Mouse (Mus musculus) CH12.LX (cell line): ENCODE measurements around the gene Fcf1. TPM values are rescaled to one million over a fixed set of nuclear protein-coding genes. Genes with fewer than 3 reads are reported as not detected.
A peak's percentile ranks its signal among the peaks of the same experiment; 100 is the strongest.

Experiments
- DNase-seq: peaks from one replicate; pipeline ENCODE4 v3.0.0-alpha.2; 2013; ENCODE audit errors: extremely low read depth
- H3K27ac ChIP-seq: 2 replicates; pipeline ENCODE4 v1.5.1; 2012; ENCODE audit warnings: low read depth, mild to moderate bottlenecking, control low read depth, moderate library complexity; ENCODE audit not compliant: insufficient read depth
- H3K27me3 ChIP-seq: replicated peaks from 2 replicates; pipeline ENCODE3; 2012; ENCODE audit warnings: inconsistent platforms
- H3K36me3 ChIP-seq, 2 experiments: replicated peaks in 1 of 2; 2 replicates each; pipeline versions ENCODE3 to v1.6.1; 2012; ENCODE audit warnings: inconsistent platforms in 1 of 2, low read length in 1 of 2, mild to moderate bottlenecking in 1 of 2, mixed read lengths in 1 of 2, moderate library complexity in 1 of 2; ENCODE audit not compliant: control insufficient read depth in 1 of 2, insufficient read depth in 1 of 2
- H3K4me1 ChIP-seq, 2 experiments: 2 replicates each; pipeline ENCODE4 v1.6.1; 2012; ENCODE audit warnings: inconsistent platforms in 1 of 2, moderate library complexity in 1 of 2; ENCODE audit not compliant: insufficient read depth in 2 of 2, control insufficient read depth in 1 of 2
- H3K4me2 ChIP-seq: 2 replicates; pipeline ENCODE4 v1.6.1; 2012; ENCODE audit warnings: low read depth, mild to moderate bottlenecking, control low read depth; ENCODE audit not compliant: poor library complexity, insufficient read depth, severe bottlenecking
- H3K4me3 ChIP-seq, 3 experiments: fragments of 150-350 bp in 1 of 3; sonication (generic) in 1 of 3; replicated peaks in 1 of 3; 2 replicates each; pipeline versions ENCODE3 to v1.5.1; 2011 to 2012; ENCODE audit warnings: low read depth in 2 of 3, low read length in 2 of 3, mild to moderate bottlenecking in 2 of 3, moderate library complexity in 2 of 3, control low read depth in 1 of 3, improper control_type of control experiment in 1 of 3, inconsistent platforms in 1 of 3, mixed read lengths in 1 of 3; ENCODE audit not compliant: poor library complexity in 1 of 3
- H3K79me2 ChIP-seq: replicated peaks from 2 replicates; pipeline ENCODE4 v1.6.1; 2012; ENCODE audit warnings: mild to moderate bottlenecking, moderate library complexity; ENCODE audit not compliant: control insufficient read depth, poor library complexity, insufficient read depth, severe bottlenecking; ENCODE audit errors: extremely low read depth
- H3K9ac ChIP-seq: 2 replicates; pipeline ENCODE4 v1.6.1; 2012; ENCODE audit warnings: low read depth, mild to moderate bottlenecking, control low read depth, moderate library complexity; ENCODE audit not compliant: insufficient read depth
- H3K9me3 ChIP-seq: replicated peaks from 2 replicates; pipeline ENCODE3; 2012; ENCODE audit warnings: low read length, inconsistent platforms, mixed read lengths
- CHD1 ChIP-seq: IDR thresholded peaks from 2 replicates; pipeline ENCODE4 v1.6.1; 2012; ENCODE audit warnings: low read depth, low read length, improper control_type of control experiment, inconsistent platforms
- CHD2 ChIP-seq: IDR thresholded peaks from 2 replicates; pipeline ENCODE4 v1.6.1; 2011; ENCODE audit warnings: low read length, improper control_type of control experiment
- E2F4 ChIP-seq: IDR thresholded peaks from 2 replicates; pipeline ENCODE4 v1.6.1; 2011; ENCODE audit warnings: low read depth, low read length, improper control_type of control experiment; ENCODE audit not compliant: insufficient replicate concordance
- EP300 ChIP-seq: IDR thresholded peaks from 2 replicates; pipeline ENCODE4 v1.6.1; 2011; ENCODE audit warnings: low read length, improper control_type of control experiment
- GABPA ChIP-seq: IDR thresholded peaks from 2 replicates; pipeline ENCODE4 v1.6.1; 2012; ENCODE audit warnings: low read depth, low read length, improper control_type of control experiment, inconsistent platforms; ENCODE audit not compliant: insufficient replicate concordance
- JUND ChIP-seq: conservative IDR thresholded peaks from 2 replicates; pipeline ENCODE4 v1.6.1; 2011; ENCODE audit warnings: low read depth, low read length, improper control_type of control experiment
- KAT2A ChIP-seq: IDR thresholded peaks from 2 replicates; pipeline ENCODE4 v1.6.1; 2012; ENCODE audit warnings: low read length, improper control_type of control experiment, inconsistent platforms; ENCODE audit not compliant: insufficient replicate concordance
- MAFK ChIP-seq: IDR thresholded peaks from 2 replicates; pipeline ENCODE4 v1.6.1; 2011; ENCODE audit warnings: low read length, improper control_type of control experiment; ENCODE audit not compliant: insufficient replicate concordance
- MAX ChIP-seq: IDR thresholded peaks from 2 replicates; pipeline ENCODE4 v1.6.1; 2011; ENCODE audit warnings: low read length, improper control_type of control experiment
- MEF2A ChIP-seq: IDR thresholded peaks from 2 replicates; pipeline ENCODE4 v1.6.1; 2014; ENCODE audit warnings: low read depth, mild to moderate bottlenecking, inconsistent platforms, low read length, improper control_type of control experiment, borderline replicate concordance
- MYC ChIP-seq: IDR thresholded peaks from 2 replicates; pipeline ENCODE4 v1.6.1; 2011; ENCODE audit warnings: low read depth, mild to moderate bottlenecking, improper control_type of control experiment, low read length
- NELFE ChIP-seq: IDR thresholded peaks from 2 replicates; pipeline ENCODE4 v1.6.1; 2011; ENCODE audit warnings: low read depth, low read length, improper control_type of control experiment
- POLR2AphosphoS2 ChIP-seq: IDR thresholded peaks from 2 replicates; pipeline ENCODE4 v1.6.1; 2011; ENCODE audit warnings: low read depth, low read length, improper control_type of control experiment
- RAD21 ChIP-seq: IDR thresholded peaks from 2 replicates; pipeline ENCODE4 v1.6.1; 2011; ENCODE audit warnings: low read depth, mild to moderate bottlenecking, low read length, improper control_type of control experiment, moderate library complexity
- RCOR1 ChIP-seq: conservative IDR thresholded peaks from 2 replicates; pipeline ENCODE4 v1.6.1; 2012; ENCODE audit warnings: low read depth, mild to moderate bottlenecking, inconsistent platforms, low read length, improper control_type of control experiment
- SMC3 ChIP-seq: IDR thresholded peaks from 2 replicates; pipeline ENCODE4 v1.6.1; 2011; ENCODE audit warnings: low read depth, low read length, improper control_type of control experiment
- TCF12 ChIP-seq: IDR thresholded peaks from 2 replicates; pipeline ENCODE4 v1.6.1; 2014; ENCODE audit warnings: low read depth, mild to moderate bottlenecking, inconsistent platforms, low read length, improper control_type of control experiment
- UBTF ChIP-seq: IDR thresholded peaks from 2 replicates; pipeline ENCODE4 v1.6.1; 2012; ENCODE audit warnings: low read depth, mild to moderate bottlenecking, inconsistent platforms, low read length, improper control_type of control experiment, moderate library complexity
- ZC3H11A ChIP-seq: IDR thresholded peaks from 2 replicates; pipeline ENCODE4 v1.6.1; 2012; ENCODE audit warnings: low read depth, mild to moderate bottlenecking, inconsistent platforms, low read length, improper control_type of control experiment
- ZMIZ1 ChIP-seq: IDR thresholded peaks from 2 replicates; pipeline ENCODE4 v1.6.1; 2012; ENCODE audit warnings: low read depth, mild to moderate bottlenecking, inconsistent platforms, low read length, improper control_type of control experiment
- dilution Hi-C: fragments of 300-500 bp; cut with MboI; formaldehyde crosslinking; loops from 2 replicates; pipeline ENCODE4 v1.14.3; 2020; ENCODE audit warnings: low sequenced_read_pairs; ENCODE audit not compliant: extremely low pct_unique_long_range_greater_than_20kb, extremely low pct_ligation_motif_present
- in situ Hi-C: fragments of 300-500 bp; cut with MboI; formaldehyde crosslinking; loops from 3 replicates; pipeline ENCODE4 v1.14.3; 2019; ENCODE audit warnings: low sequenced_read_pairs, low pct_ligation_motif_present, low pct_unique_long_range_greater_than_20kb, mixed read lengths
- polyA plus RNA-seq: library from polyadenylated mRNA; unstranded; fragments of >175 nt; gene quantifications from 2 replicates; pipeline ENCODE4 v1.2.1, GENCODE M21; 2012; ENCODE audit warnings: low read depth; ENCODE audit not compliant: insufficient read length
- total RNA-seq, 2 experiments: library from RNA; depleted of rRNA; stranded (reverse); fragments of 300-350 nt in 1 of 2; fragments of >200 nt in 1 of 2; gene quantifications; 2 replicates each; pipeline ENCODE4 v1.2.3; 2012 to 2014

Gene Fcf1
- total and polyA plus RNA-seq, 3 experiments: 152 to 273 (median 265) TPM

DNA sequence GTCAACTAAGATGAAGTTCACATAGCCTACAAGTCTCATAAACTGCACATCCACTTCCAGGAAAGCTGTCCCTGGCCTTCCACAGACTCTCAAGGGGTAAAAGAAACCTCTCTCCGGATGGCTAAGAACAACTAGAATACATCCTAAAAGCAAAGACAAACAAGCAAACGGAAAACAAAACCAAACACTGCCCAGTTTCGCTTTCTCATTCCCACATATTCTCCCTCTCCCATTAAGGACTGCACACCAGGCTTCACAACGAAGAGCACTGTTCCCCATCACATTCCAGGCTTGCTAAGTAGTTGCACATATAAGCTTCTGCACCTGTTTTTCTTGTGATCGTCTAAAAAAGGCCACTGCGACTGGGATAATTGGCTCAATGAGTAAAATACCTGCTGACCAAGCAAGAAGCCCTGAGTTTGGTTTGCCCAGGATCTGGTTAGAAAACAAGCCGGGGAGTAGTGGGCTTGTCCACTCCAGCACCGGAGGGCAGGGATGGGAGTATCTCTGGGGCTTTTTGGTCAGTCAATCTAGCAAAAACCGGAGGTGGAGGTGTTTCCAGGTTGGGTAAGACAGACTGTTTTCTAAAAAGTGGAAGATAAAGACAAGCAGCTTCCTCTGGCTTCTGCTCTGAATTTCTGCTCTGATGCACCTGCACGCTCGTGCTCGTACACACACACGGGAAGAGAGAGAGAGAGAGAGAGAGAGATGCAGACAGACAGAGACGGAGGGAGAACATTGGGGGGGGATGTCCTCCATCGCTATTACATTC is 855 bp upstream of the Fcf1 start:
- peaks cover 45% of the 10 kb centered on the region for H3K79me2 ChIP-seq
- peaks cover 23 to 34% of the 10 kb centered on the region in 2 experiments for H3K36me3 ChIP-seq
- dilution Hi-C loops (no loop called here), in situ Hi-C loops (no loop called here)
- peak overlapping the region; percentile 75 to 95 (median 81) for H3K4me3 ChIP-seq
- H3K27ac ChIP-seq: peak overlapping the region; percentile 24; the same call in 1 of the 2 replicates
- peak overlapping the region; percentile 92 for H3K9ac ChIP-seq
- peaks cover 2 to 15% of the 10 kb centered on the region in 2 experiments; a peak in 2 of 4 replicates for H3K4me1 ChIP-seq
- no peaks in the 10 kb centered on the region for H3K9me3 ChIP-seq
- DNase-seq: no peak
- TF ChIP-seq CHD1 (0 out of 2 replicates have a peak, but pooled peaks have one; percentile 51), MEF2A (no peak)
- peak overlapping the region; percentile 97 for H3K4me2 ChIP-seq
- H3K27me3 ChIP-seq: no peaks in the 10 kb centered on the region

DNA sequence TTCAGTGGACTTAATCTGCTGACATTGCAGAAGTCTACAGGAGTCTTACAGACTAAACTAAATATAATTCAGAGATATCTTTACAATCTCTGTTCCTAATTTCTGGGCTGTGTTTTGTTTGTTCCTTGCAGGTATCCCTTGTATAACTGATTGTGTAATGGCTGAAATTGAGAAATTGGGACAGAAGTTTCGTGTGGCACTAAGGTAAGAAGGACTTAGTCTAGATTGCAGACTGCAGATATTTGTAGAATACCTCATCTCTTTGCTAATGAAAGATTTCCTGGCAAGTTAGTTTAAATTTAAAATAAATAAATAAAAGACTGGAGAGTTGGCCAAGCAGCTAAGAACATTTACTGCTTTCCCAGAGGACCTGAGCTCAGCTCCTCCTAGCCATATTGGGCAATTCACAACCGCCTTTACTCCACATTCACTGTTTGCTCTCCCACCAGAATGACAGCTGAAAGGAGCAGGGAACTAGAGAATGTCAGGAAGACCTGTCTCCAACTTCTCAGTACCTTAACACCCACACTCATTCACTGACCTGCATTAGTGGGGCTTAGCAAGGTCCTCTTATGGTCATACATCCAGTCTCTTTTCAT is 8.7 kb downstream of the Fcf1 start:
- Histone ChIP-seq H3K4me1 (no peaks in the 10 kb centered on the region), H3K9ac (no peak overlapping the region), H3K79me2 (no peaks in the 10 kb centered on the region; the same call in 1 of the 2 replicates), H3K9me3 (no peaks in the 10 kb centered on the region)
- DNase-seq: no peak
- TF ChIP-seq MAFK (0 out of 2 replicates have a peak, but pooled peaks have one; percentile 45), RAD21 (no peak), E2F4 (no peak), JUND (no peak), NELFE (no peak)
- TF ChIP-seq, all 38 proteins: peak for 1
- Histone ChIP-seq H3K27ac (no peak overlapping the region), H3K4me2 (no peak overlapping the region), H3K36me3 (peaks cover 68 to 93% of the 10 kb centered on the region in 2 experiments), H3K27me3 (no peaks in the 10 kb centered on the region), H3K4me3 (no peak overlapping the region)
- dilution Hi-C loops (no loop called here), in situ Hi-C loops (loop anchor here (25.0 kb wide), 1 partner anchor 167 kb away; no protein-coding TSS in a partner anchor)

DNA sequence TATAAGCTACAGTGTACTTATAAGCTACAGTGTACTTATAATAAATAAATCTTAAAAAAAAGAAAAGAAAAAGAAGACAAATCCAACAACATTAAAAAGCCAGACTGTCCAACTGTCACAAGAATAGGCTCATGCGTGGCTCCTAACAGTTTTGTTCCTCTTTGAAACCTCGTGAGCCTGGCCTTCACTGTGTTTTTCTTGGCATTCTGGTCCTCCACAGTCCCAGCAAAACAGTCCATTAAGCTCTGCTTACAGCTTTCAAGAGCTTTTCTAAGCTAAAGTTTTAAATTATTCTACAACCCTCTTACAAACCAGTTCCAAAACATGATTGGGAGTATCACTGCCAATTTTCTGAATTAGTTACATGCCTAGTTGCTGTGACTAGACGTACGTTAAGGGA is 18.8 kb downstream of the Fcf1 start:
- in situ Hi-C loops: loop anchor here (25.0 kb wide), 1 partner anchor 177 kb away; no protein-coding TSS in a partner anchor
- dilution Hi-C loops: no loop called here
- DNase-seq: no peak
- peaks cover 4 to 10% of the 10 kb centered on the region in 2 experiments for H3K36me3 ChIP-seq
- no peaks in the 10 kb centered on the region for H3K4me1 ChIP-seq
- no peak overlapping the region for H3K4me2 ChIP-seq
- peaks cover 3% of the 10 kb centered on the region for H3K9me3 ChIP-seq
- no peaks in the 10 kb centered on the region for H3K79me2 ChIP-seq
- no peak for TF ChIP-seq KAT2A
- no peak for TF ChIP-seq UBTF
- TF ChIP-seq EP300: no peak
- no peak for TF ChIP-seq MAX
- no peak for TF ChIP-seq CHD1
- no peak for TF ChIP-seq NELFE
- TF ChIP-seq E2F4: no peak
- no peak for TF ChIP-seq MEF2A
- no peak for TF ChIP-seq ZC3H11A
- TF ChIP-seq POLR2AphosphoS2: no peak
- TF ChIP-seq CHD2: no peak
- TF ChIP-seq RCOR1: no peak
- no peak for TF ChIP-seq SMC3
- TF ChIP-seq TCF12: no peak
- TF ChIP-seq GABPA: no peak
- TF ChIP-seq ZMIZ1: no peak
- no peak for TF ChIP-seq MYC
- TF ChIP-seq, all 38 proteins: peak for 0
- Histone ChIP-seq H3K27me3 (peaks cover 2% of the 10 kb centered on the region), H3K27ac (no peak overlapping the region), H3K9ac (no peak overlapping the region), H3K4me3 (no peak overlapping the region)
